Comparison of ENCODE assay signal across 8 mouse cellular contexts in genomic region chr9:103201561-103202260, GRCm38 (mm10). TPM values are rescaled to one million over a fixed set of nuclear protein-coding genes. Genes with fewer than 3 reads are reported as not detected.
DNase-seq lines count a peak whose midpoint lies in the region; ATAC-seq lines count a peak whose summit lies in the region.

Gene Srprb (minus strand): TSS chr9:103202137.

- intact Hi-C loops in gastrocnemius, postnatal 14 days (cut with DNase I; ENCODE audit: low total_unique reads) = no loop called here
- intact Hi-C loops in left cerebral cortex, postnatal 10 days (cut with DNase I) = no loop called here

- peak; percentile 100 for ATAC-seq in inflammation-experienced regulatory T-cells, adult 6 months
- ATAC-seq in megakaryocyte-erythroid progenitor cell, adult 5-6 weeks (replicated peaks; ENCODE audit: low FRiP score, low TSS enrichment, poor library complexity, severe bottlenecking) = peak; percentile 99

- DNase-seq in adrenal gland, adult (ENCODE audit: inconsistent age in 2 of 2, low spot score in 1 of 2) = peak; percentile 92 to 97
- peak; percentile 96 for DNase-seq in embryo, embryonic 10.5 days (ENCODE audit: low spot score)
- DNase-seq in gastrocnemius, postnatal 14 days = peak; percentile 94
- peak; percentile 95 for DNase-seq in left cerebral cortex, postnatal 10 days (ENCODE audit: extremely low spot score in 1 of 2, low spot score in 2 of 2)
- peak; percentile 92 for DNase-seq in right cerebral cortex, postnatal 25 days
- peak; percentile 88 to 93 for DNase-seq in urinary bladder, postnatal 4 days (ENCODE audit: low spot score in 2 of 2)

RNA-seq across cellular contexts. Expression of gene Srprb, which starts in this region (rescaled TPM):
- total RNA-seq in gastrocnemius, postnatal 14 days (2021) = 10 to 100 TPM; 13.8 to 16.6 TPM
- polyA plus RNA-seq in inflammation-experienced regulatory T-cells, adult 6 months (2017; shearing (Covaris generic)) = 10 to 100 TPM; 24.6 to 35.8 (median 30.2) TPM
- total RNA-seq in left cerebral cortex, postnatal 10 days (2021) = 10 to 100 TPM; 20.9 to 22.4 TPM
- 22.4 and 25.2 TPM in 2 replicates for total RNA-seq in megakaryocyte-erythroid progenitor cell, adult 5-6 weeks (2014; fragmentation: Nextera tagmentation)
- total RNA-seq in megakaryocyte-erythroid progenitor cell, adult 5-6 weeks (2017) = 16.1 and 20.9 TPM in 2 replicates

Comparison
In these comparisons a context has a peak if more than half of its experiments do, and no peak if none do; other contexts are left out.
1. Peak in every context shown above with its lines: DNase-seq and ATAC-seq.